ENCODE assay signal across 8 mouse cellular contexts in the genomic region with DNA sequence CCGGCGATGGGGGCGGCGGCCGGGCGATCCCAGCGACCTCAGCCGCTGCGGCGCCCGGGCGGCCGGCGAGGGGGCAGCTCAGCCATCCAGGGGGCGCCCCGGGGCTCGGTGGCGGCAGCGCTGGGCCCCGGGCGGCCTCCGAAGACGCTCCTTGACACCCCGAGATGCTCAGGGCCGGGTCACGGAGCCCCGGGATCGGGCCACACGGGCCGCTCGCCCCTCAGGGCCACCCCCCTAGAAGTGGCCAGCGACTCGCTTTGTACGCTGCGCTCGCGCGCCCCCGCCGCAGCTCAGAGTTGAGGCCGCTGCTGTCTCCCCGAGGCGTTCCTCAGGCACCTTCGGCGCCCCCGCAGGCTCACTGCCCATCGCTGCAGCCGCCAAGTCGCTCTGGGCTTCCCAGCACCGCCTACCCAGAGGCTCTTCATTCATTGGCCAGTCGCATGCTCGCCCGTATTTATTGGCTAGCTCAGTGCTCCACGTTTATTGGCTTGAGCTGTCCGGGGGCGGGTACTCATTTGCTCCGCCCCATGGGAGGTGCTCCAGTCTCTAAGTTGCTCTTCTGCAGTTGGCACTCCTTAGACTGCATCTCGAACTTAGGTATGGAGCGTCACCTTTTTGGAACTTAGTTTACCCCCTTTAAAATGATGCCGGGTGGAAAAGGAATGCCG. TPM values are rescaled to one million over a fixed set of nuclear protein-coding genes. Genes with fewer than 3 reads are reported as not detected.
A peak's percentile ranks its signal among the peaks of the same experiment; 100 is the strongest.
DNase-seq lines count a peak whose midpoint lies in the region; ATAC-seq and TF ChIP-seq lines count a peak whose summit lies in the region.

A gene (minus strand): TSS at position 357 of the 668 bp plus-strand sequence.

- peak within 1 kb of the TSS; percentile 78 for H3K27ac ChIP-seq in embryonic facial prominence, embryonic 13.5 days
- H3K27ac ChIP-seq in kidney, adult 2 months (ENCODE audit: insufficient read depth, low read depth, low read length), result no peak within 1 kb of the TSS
- peak within 1 kb of the TSS; percentile 91 for H3K27ac ChIP-seq in limb, embryonic 12.5 days
- peak within 1 kb of the TSS; percentile 83 for H3K27ac ChIP-seq in midbrain, embryonic 15.5 days
- peak within 1 kb of the TSS; percentile 73 for H3K27ac ChIP-seq in spleen, adult 2 months (ENCODE audit: insufficient read depth, low read length)

- peak within 1 kb of the TSS; percentile 77 for H3K4me3 ChIP-seq in embryonic facial prominence, embryonic 13.5 days
- peak within 1 kb of the TSS; percentile 80 for H3K4me3 ChIP-seq in kidney, adult 2 months (ENCODE audit: insufficient read depth, low read depth, low read length)
- H3K4me3 ChIP-seq in limb, embryonic 12.5 days (replicated peaks), result peak within 1 kb of the TSS; percentile 87
- peak within 1 kb of the TSS; percentile 81 for H3K4me3 ChIP-seq in midbrain, embryonic 15.5 days
- H3K4me3 ChIP-seq in spleen, adult 2 months (ENCODE audit: extremely low read depth, insufficient read depth, insufficient read length), result peak within 1 kb of the TSS; percentile 73

- TF ChIP-seq POLR2A in kidney, adult 2 months (IDR thresholded peaks at IDR 0.05; ENCODE audit: low read depth, low read length), result peak; percentile 69
- TF ChIP-seq POLR2A in spleen, adult 2 months (IDR thresholded peaks at IDR 0.05; ENCODE audit: low read depth, low read length), result peak; percentile 98

- no peaks in the 10 kb centered on the region for H3K9me3 ChIP-seq in embryonic facial prominence, embryonic 13.5 days
- no peaks in the 10 kb centered on the region for H3K9me3 ChIP-seq in limb, embryonic 12.5 days
- H3K9me3 ChIP-seq in midbrain, embryonic 15.5 days, result no peaks in the 10 kb centered on the region

- under 1% methylated on average over 54 of the region's 61 CpGs for WGBS in embryonic facial prominence, embryonic 13.5 days
- WGBS in kidney, adult 2 months, result under 1% methylated on average over 53 of the region's 61 CpGs
- WGBS in limb, embryonic 12.5 days, result under 1% methylated on average over 57 of the region's 61 CpGs
- under 1% methylated on average over 53 of the region's 61 CpGs for WGBS in midbrain, embryonic 15.5 days
- under 1% methylated on average over 41 of the region's 61 CpGs for WGBS in spleen, adult 2 months

- DNase-seq in 3134 (ENCODE audit: extremely low read depth, insufficient read length, low spot score), result peak; percentile 95
- DNase-seq in adrenal gland, postnatal 36 days, result peak; percentile 95 to 96
- DNase-seq in heart, adult 18-20 months, result peak; percentile 96 to 98
- peak; percentile 99 for DNase-seq in kidney, adult 2 months
- DNase-seq in spleen, adult 2 months (ENCODE audit: low read depth in 1 of 2, low spot score in 2 of 2), result peak; percentile 94

- ATAC-seq in embryonic facial prominence, embryonic 13.5 days (ENCODE audit: insufficient number of reproducible peaks, insufficient read depth, low FRiP score, low TSS enrichment, low read depth), result peak; percentile 93
- peak; percentile 92 for ATAC-seq in limb, embryonic 12.5 days (ENCODE audit: insufficient number of reproducible peaks, insufficient read depth, low FRiP score, low TSS enrichment, low read depth)
- peak; percentile 95 for ATAC-seq in midbrain, embryonic 15.5 days (replicated peaks)

- H3K9ac ChIP-seq in embryonic facial prominence, embryonic 13.5 days, result peak within 1 kb of the TSS; percentile 91
- peak within 1 kb of the TSS; percentile 93 for H3K9ac ChIP-seq in limb, embryonic 12.5 days (replicated peaks)
- peak within 1 kb of the TSS; percentile 87 for H3K9ac ChIP-seq in midbrain, embryonic 15.5 days

- no peaks in the 10 kb centered on the region for H3K27me3 ChIP-seq in embryonic facial prominence, embryonic 13.5 days
- no peaks in the 10 kb centered on the region for H3K27me3 ChIP-seq in kidney, adult 2 months (replicated peaks; ENCODE audit: control insufficient read depth, insufficient read depth, low read length)
- H3K27me3 ChIP-seq in limb, embryonic 12.5 days, result no peaks in the 10 kb centered on the region
- no peaks in the 10 kb centered on the region for H3K27me3 ChIP-seq in midbrain, embryonic 15.5 days (replicated peaks)
- H3K27me3 ChIP-seq in spleen, adult 2 months (ENCODE audit: control insufficient read depth, insufficient read depth, low read length), result no peaks in the 10 kb centered on the region

- H3K4me1 ChIP-seq in embryonic facial prominence, embryonic 13.5 days, result peaks cover 53% of the 10 kb centered on the region
- peaks cover 12% of the 10 kb centered on the region; the same call in 1 of the 2 replicates for H3K4me1 ChIP-seq in kidney, adult 2 months (ENCODE audit: control insufficient read depth, insufficient read depth, low read length)
- peaks cover 49% of the 10 kb centered on the region for H3K4me1 ChIP-seq in limb, embryonic 12.5 days (replicated peaks)
- H3K4me1 ChIP-seq in midbrain, embryonic 15.5 days, result peaks cover 68% of the 10 kb centered on the region
- peaks cover 9% of the 10 kb centered on the region; the same call in 1 of the 2 replicates for H3K4me1 ChIP-seq in spleen, adult 2 months (ENCODE audit: control insufficient read depth, insufficient read depth, insufficient read length)

- no peak for TF ChIP-seq CTCF in kidney, adult 2 months (conservative IDR thresholded peaks at IDR 0.05; ENCODE audit: insufficient read depth, insufficient read length, low read depth, low read length)
- TF ChIP-seq CTCF in spleen, adult 2 months (IDR thresholded peaks at IDR 0.05; ENCODE audit: extremely low read depth, insufficient read depth, insufficient read length, insufficient replicate concordance), result no peak

- peak within 1 kb of the TSS; percentile 91 for H3K4me2 ChIP-seq in embryonic facial prominence, embryonic 13.5 days
- H3K4me2 ChIP-seq in limb, embryonic 12.5 days, result peak within 1 kb of the TSS; percentile 93
- H3K4me2 ChIP-seq in midbrain, embryonic 15.5 days, result peak within 1 kb of the TSS; percentile 86

- no peaks in the 10 kb centered on the region for H3K36me3 ChIP-seq in embryonic facial prominence, embryonic 13.5 days
- H3K36me3 ChIP-seq in kidney, adult 2 months (ENCODE audit: control insufficient read depth, insufficient read depth, low read length), result no peaks in the 10 kb centered on the region
- peaks cover 6% of the 10 kb centered on the region; the same call in 1 of the 2 replicates for H3K36me3 ChIP-seq in limb, embryonic 12.5 days
- H3K36me3 ChIP-seq in midbrain, embryonic 15.5 days (replicated peaks), result no peaks in the 10 kb centered on the region
- no peaks in the 10 kb centered on the region for H3K36me3 ChIP-seq in spleen, adult 2 months (ENCODE audit: control insufficient read depth, insufficient read depth, low read length)

RNA-seq across cellular contexts. Expression of the gene that starts here (rescaled TPM):
- 10 to 100 TPM; 21.0 to 22.4 TPM for total RNA-seq in adrenal gland, postnatal 36 days (2021)
- polyA plus RNA-seq in embryonic facial prominence, embryonic 13.5 days (2015; fragmentation: Nextera tagmentation; extraction: Ambion mirVana), result 23.5 and 24.8 TPM in 2 replicates
- total RNA-seq in heart, adult 18-20 months (2021), result 10 to 100 TPM; 29.7 to 33.3 TPM
- polyA plus RNA-seq in kidney, adult 2 months (2012; rRNA removed), result 40.0 and 41.0 TPM in 2 replicates
- 34.0 and 34.3 TPM in 2 replicates for polyA plus RNA-seq in limb, embryonic 12.5 days (2016; fragmentation: Nextera tagmentation; extraction: Ambion mirVana)
- 17.1 and 17.8 TPM in 2 replicates for polyA plus RNA-seq in midbrain, embryonic 15.5 days (2015; fragmentation: Nextera tagmentation; extraction: Ambion mirVana)
- 40.8 and 55.1 TPM in 2 replicates for polyA plus RNA-seq in spleen, adult 2 months (2012; rRNA removed)
